ENCODE assay signal across 9 mouse cellular contexts in the genomic region with DNA sequence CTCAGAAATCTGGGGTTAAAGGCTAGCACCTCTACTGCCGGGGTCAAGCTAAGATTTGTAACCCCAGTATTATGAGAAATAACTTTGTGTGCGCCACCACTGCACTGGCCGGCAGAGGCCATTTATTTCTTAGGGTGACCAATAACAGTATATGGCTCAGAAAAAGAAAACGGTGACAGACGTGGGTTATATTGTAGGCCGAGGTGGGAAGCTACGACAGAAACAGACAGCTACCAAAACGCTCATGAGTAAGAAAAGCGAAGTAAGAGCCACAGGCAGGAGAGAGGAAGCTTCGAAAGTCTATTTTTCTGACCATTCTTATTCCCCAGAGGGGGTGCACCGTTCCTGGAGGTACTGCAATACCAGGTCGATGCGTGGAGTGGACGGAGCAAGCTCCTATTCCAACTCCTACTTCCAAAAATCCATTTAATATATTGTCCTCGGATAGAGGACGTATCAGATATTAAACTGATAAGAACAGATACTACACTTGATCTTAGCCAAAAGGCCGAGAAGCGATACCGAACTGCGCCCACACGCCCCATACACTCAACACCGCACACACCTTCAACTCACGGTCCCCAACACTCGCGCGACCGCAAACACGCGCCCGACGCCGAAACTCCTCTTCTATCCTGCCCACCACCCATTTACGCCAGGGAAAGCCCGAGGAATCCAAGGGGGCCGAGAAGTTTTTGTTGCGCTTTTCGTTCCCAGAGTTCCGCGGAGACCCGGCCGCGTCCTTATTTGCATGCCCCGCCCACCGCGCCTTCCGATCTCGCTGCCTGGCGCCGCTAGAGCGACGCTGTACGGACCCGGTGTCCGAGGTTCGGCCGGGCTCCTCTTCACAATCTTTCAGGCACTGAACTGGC. TPM values are rescaled to one million over a fixed set of nuclear protein-coding genes. Genes with fewer than 3 reads are reported as not detected.
DNase-seq lines count a peak whose midpoint lies in the region; ATAC-seq lines count a peak whose summit lies in the region.
"Not testable (repeated sequence)": the region's sequence is repeated elsewhere in the genome, so short reads cannot be mapped to it uniquely, and the experiment has no call there.
"Had no signal": no experiment of that assay in that cellular context is flagged by ENCODE, and none has a peak within 500 bp of the region (broad histone marks: within the 10 kb centered on the region; RNA-seq: fewer than 3 reads in every experiment).

No protein-coding gene starts in this region.

- not testable (repeated sequence) for H3K9me3 ChIP-seq in forebrain, embryonic 15.5 days; liver, embryonic 16.5 days (replicated peaks; ENCODE audit: control insufficient read depth, low read length); neural tube, embryonic 12.5 days; stomach, embryonic 15.5 days

- intact Hi-C loops in heart, postnatal 14 days (cut with DNase I), result not testable (repeated sequence)

- peaks cover 18% of the 10 kb centered on the region for H3K4me1 ChIP-seq in forebrain, embryonic 15.5 days
- peaks cover 11% of the 10 kb centered on the region for H3K4me1 ChIP-seq in liver, embryonic 16.5 days (ENCODE audit: control insufficient read depth, low read depth, low read length)
- H3K4me1 ChIP-seq in neural tube, embryonic 12.5 days; stomach, embryonic 15.5 days: not testable (repeated sequence)

- peak overlapping the region; percentile 55 for H3K9ac ChIP-seq in forebrain, embryonic 15.5 days (replicated peaks)
- peak overlapping the region; percentile 58 for H3K9ac ChIP-seq in liver, embryonic 16.5 days (ENCODE audit: low read depth, low read length)
- 0 out of 2 replicates have a peak overlapping the region, but pooled peaks have one; percentile 57 for H3K9ac ChIP-seq in neural tube, embryonic 12.5 days
- 0 out of 2 replicates have a peak overlapping the region, but pooled peaks have one; percentile 12 for H3K9ac ChIP-seq in stomach, embryonic 15.5 days

- under 1% methylated on average over 45 of the region's 56 CpGs for WGBS in forebrain, embryonic 15.5 days
- under 1% methylated on average over 43 of the region's 56 CpGs for WGBS in liver, embryonic 16.5 days (ENCODE audit: insufficient replicate concordance)
- WGBS in neural tube, embryonic 12.5 days, result under 1% methylated on average over 45 of the region's 56 CpGs
- WGBS in stomach, embryonic 15.5 days, result under 1% methylated on average over 43 of the region's 56 CpGs

- not testable (repeated sequence) for H3K36me3 ChIP-seq in forebrain, embryonic 15.5 days; liver, embryonic 16.5 days (ENCODE audit: control insufficient read depth, insufficient read depth); neural tube, embryonic 12.5 days; stomach, embryonic 15.5 days

- H3K4me2 ChIP-seq in forebrain, embryonic 15.5 days (replicated peaks), result peak overlapping the region; percentile 43
- H3K4me2 ChIP-seq in liver, embryonic 16.5 days (ENCODE audit: low read depth, low read length), result peak overlapping the region; percentile 64
- H3K4me2 ChIP-seq in neural tube, embryonic 12.5 days (replicated peaks), result peak overlapping the region; percentile 50
- H3K4me2 ChIP-seq in stomach, embryonic 15.5 days, result peak overlapping the region; percentile 48

- peak; percentile 59 for ATAC-seq in CD4-positive, CD25-positive, alpha-beta regulatory T cell, adult 4 months
- ATAC-seq in forebrain, embryonic 15.5 days (replicated peaks), result peak; percentile 85
- ATAC-seq in liver, embryonic 16.5 days (ENCODE audit: low read depth), result peak; percentile 76
- ATAC-seq in neural tube, embryonic 12.5 days (ENCODE audit: low FRiP score, low read depth), result peak; percentile 79
- peak; percentile 87 for ATAC-seq in stomach, embryonic 15.5 days (ENCODE audit: insufficient read depth, low FRiP score, low read depth)

- peak overlapping the region; percentile 39 for H3K4me3 ChIP-seq in forebrain, embryonic 15.5 days
- peak overlapping the region; percentile 52 for H3K4me3 ChIP-seq in liver, embryonic 16.5 days (ENCODE audit: low read depth, low read length)
- H3K4me3 ChIP-seq in neural tube, embryonic 12.5 days, result 0 out of 2 replicates have a peak overlapping the region, but pooled peaks have one; percentile 18
- peak overlapping the region; percentile 32 for H3K4me3 ChIP-seq in stomach, embryonic 15.5 days (replicated peaks)

- not testable (repeated sequence) for H3K27me3 ChIP-seq in forebrain, embryonic 15.5 days; liver, embryonic 16.5 days (ENCODE audit: control insufficient read depth, insufficient read depth, low read depth, low read length); neural tube, embryonic 12.5 days (replicated peaks); stomach, embryonic 15.5 days (replicated peaks)

- H3K27ac ChIP-seq in forebrain, embryonic 15.5 days (replicated peaks), result peak overlapping the region; percentile 93
- H3K27ac ChIP-seq in liver, embryonic 16.5 days (ENCODE audit: low read length), result peak overlapping the region; percentile 70
- H3K27ac ChIP-seq in neural tube, embryonic 12.5 days, result peak overlapping the region; percentile 72; the same call in 1 of the 2 replicates
- peak overlapping the region; percentile 89 for H3K27ac ChIP-seq in stomach, embryonic 15.5 days

- DNase-seq in cerebellum, adult 18-20 months, result peak; percentile 63 to 78
- peak; percentile 71 for DNase-seq in heart, postnatal 14 days
- DNase-seq in kidney, postnatal 4 days, result peak; percentile 76 to 85

RNA-seq across cellular contexts. Expression of gene Rdm1, which starts 18.7 kb away (rescaled TPM):
- 10 to 100 TPM; 86.2 to 93.4 TPM for polyA plus RNA-seq in CD4-positive, CD25-positive, alpha-beta regulatory T cell, adult 4 months (2017; shearing (Covaris generic))
- polyA plus RNA-seq in forebrain, embryonic 15.5 days (2015; fragmentation: Nextera tagmentation; extraction: Ambion mirVana), result 31.0 and 34.6 TPM in 2 replicates
- 10 to 100 TPM; 32.1 to 35.6 TPM for total RNA-seq in heart, postnatal 14 days (2021)
- polyA plus RNA-seq in liver, embryonic 16.5 days (2015; fragmentation: Nextera tagmentation; extraction: Ambion mirVana), result 10.1 and 13.2 TPM in 2 replicates
- polyA plus RNA-seq in neural tube, embryonic 12.5 days (2016; fragmentation: Nextera tagmentation; extraction: Ambion mirVana), result 28.3 and 35.0 TPM in 2 replicates
- polyA plus RNA-seq in stomach, embryonic 15.5 days (2015; fragmentation: Nextera tagmentation; extraction: Ambion mirVana), result 37.6 and 39.6 TPM in 2 replicates

RNA-seq across cellular contexts. Expression of gene Arl4d, which starts 19.7 kb away (rescaled TPM):
- not detected for polyA plus RNA-seq in CD4-positive, CD25-positive, alpha-beta regulatory T cell, adult 4 months (2017; shearing (Covaris generic))
- polyA plus RNA-seq in forebrain, embryonic 15.5 days (2015; fragmentation: Nextera tagmentation; extraction: Ambion mirVana), result 45.8 TPM in 2 replicates
- 10 to 100 TPM; 28.6 to 29.6 TPM for total RNA-seq in heart, postnatal 14 days (2021)
- polyA plus RNA-seq in liver, embryonic 16.5 days (2015; fragmentation: Nextera tagmentation; extraction: Ambion mirVana), result 0.99 and 1.3 TPM in 2 replicates
- polyA plus RNA-seq in neural tube, embryonic 12.5 days (2016; fragmentation: Nextera tagmentation; extraction: Ambion mirVana), result 23.1 and 24.7 TPM in 2 replicates
- polyA plus RNA-seq in stomach, embryonic 15.5 days (2015; fragmentation: Nextera tagmentation; extraction: Ambion mirVana), result 7.6 and 7.7 TPM in 2 replicates

RNA-seq across cellular contexts. Expression of gene Gm11634, which starts 46.6 kb away (rescaled TPM):
- polyA plus RNA-seq in CD4-positive, CD25-positive, alpha-beta regulatory T cell, adult 4 months (2017; shearing (Covaris generic)), result not detected
- not detected in 2 replicates for polyA plus RNA-seq in forebrain, embryonic 15.5 days (2015; fragmentation: Nextera tagmentation; extraction: Ambion mirVana)
- total RNA-seq in heart, postnatal 14 days (2021), result not detected
- polyA plus RNA-seq in liver, embryonic 16.5 days (2015; fragmentation: Nextera tagmentation; extraction: Ambion mirVana), result 0.15 TPM in 1 of 2 replicates, not detected in the other
- not detected in 2 replicates for polyA plus RNA-seq in neural tube, embryonic 12.5 days (2016; fragmentation: Nextera tagmentation; extraction: Ambion mirVana)
- polyA plus RNA-seq in stomach, embryonic 15.5 days (2015; fragmentation: Nextera tagmentation; extraction: Ambion mirVana), result not detected in 2 replicates
- total RNA-seq: MEL had no signal

Comparison
In these comparisons a context has a peak if more than half of its experiments do, and no peak if none do; other contexts are left out.
1. Peak in every context shown above with its lines: DNase-seq, ATAC-seq, H3K4me3 ChIP-seq and H3K27ac ChIP-seq.